Mouse (Mus musculus) spleen, postnatal 0 days (tissue): ENCODE data around the gene Ghr. TPM values are rescaled to one million over a fixed set of nuclear protein-coding genes. Genes with fewer than 3 reads are reported as not detected.

Experiments
- polyA plus RNA-seq: library from polyadenylated mRNA; unstranded; fragments of >200 nt; fragmentation: Nextera tagmentation; extraction: Ambion mirVana; gene quantifications from 2 replicates; pipeline ENCODE4 v1.2.1, GENCODE M21; 2015

The Ghr gene
- polyA plus RNA-seq: 14.7 and 14.9 TPM in 2 replicates

GRCm38 (mm10) chr15:3582807-3583636, at the start of gene Ghr:
TSS of gene Ghr (minus strand) at chr15:3583492.

GRCm38 (mm10) chr15:3303426-3303825, 279.9 kb downstream of the Ghr start, which contains the start of gene Ccdc152:
TSS of gene Ccdc152 (minus strand) at chr15:3303526.

GRCm38 (mm10) chr15:3268247-3268646, 315.0 kb downstream of the Ghr start, which contains the start of gene Selenop:
TSS of gene Selenop (plus strand) at chr15:3268547.

